ENCODE assay signal across 10 mouse cellular contexts in the genomic region with DNA sequence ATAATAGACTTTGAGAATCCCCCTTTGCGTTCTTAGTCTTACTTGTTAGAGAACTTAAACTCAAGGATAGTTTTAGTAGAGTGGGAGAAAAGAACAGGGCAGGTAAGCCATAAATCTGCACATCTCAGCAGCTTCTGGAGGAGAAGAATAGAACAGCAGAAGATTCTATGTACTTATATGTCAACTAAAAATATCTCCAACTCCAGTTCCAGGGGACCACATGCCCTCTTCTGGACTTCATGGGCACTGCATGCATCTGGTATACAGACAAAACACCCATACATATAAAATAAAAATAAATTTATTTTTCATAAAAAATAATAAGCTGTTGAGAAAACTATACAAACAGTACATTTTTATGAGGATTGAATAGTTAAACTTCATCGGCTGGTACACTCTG.
DNase-seq lines count a peak whose midpoint lies in the region; ATAC-seq and TF ChIP-seq lines count a peak whose summit lies in the region.
"Had no signal": no experiment of that assay in that cellular context is flagged by ENCODE, and none has a peak within 500 bp of the region (broad histone marks: within the 10 kb centered on the region; RNA-seq: fewer than 3 reads in every experiment).

No protein-coding gene starts in this region.

- ATAC-seq in forebrain, postnatal 0 days = no peak
- no peak for ATAC-seq in midbrain, embryonic 15.5 days (replicated peaks)
- ATAC-seq in limb, embryonic 14.5 days (ENCODE audit: low FRiP score, low read depth) = no peak
- ATAC-seq: CD4-positive, CD25-positive, alpha-beta regulatory T cell, adult 4 months had no signal

- no peak overlapping the region for H3K4me3 ChIP-seq in forebrain, postnatal 0 days (ENCODE audit: low read depth, low read length)
- H3K4me3 ChIP-seq in forebrain, embryonic 10.5 days = no peak overlapping the region
- H3K4me3 ChIP-seq in midbrain, embryonic 10.5 days = no peak overlapping the region
- no peak overlapping the region for H3K4me3 ChIP-seq in midbrain, embryonic 15.5 days
- H3K4me3 ChIP-seq in limb, embryonic 14.5 days (replicated peaks; ENCODE audit: low read length) = no peak overlapping the region
- no peak overlapping the region for H3K4me3 ChIP-seq in kidney, adult 2 months (ENCODE audit: insufficient read depth, low read depth, low read length)

- H3K27me3 ChIP-seq in forebrain, postnatal 0 days (ENCODE audit: insufficient read depth, low read length) = no peaks in the 10 kb centered on the region
- H3K27me3 ChIP-seq in forebrain, embryonic 10.5 days (ENCODE audit: poor library complexity, severe bottlenecking) = no peaks in the 10 kb centered on the region
- no peaks in the 10 kb centered on the region for H3K27me3 ChIP-seq in midbrain, embryonic 10.5 days (ENCODE audit: low read depth, poor library complexity, severe bottlenecking)
- H3K27me3 ChIP-seq in midbrain, embryonic 15.5 days (replicated peaks) = no peaks in the 10 kb centered on the region
- no peaks in the 10 kb centered on the region for H3K27me3 ChIP-seq in limb, embryonic 14.5 days (ENCODE audit: control insufficient read depth, insufficient read depth, low read length)
- H3K27me3 ChIP-seq in kidney, adult 2 months (replicated peaks; ENCODE audit: control insufficient read depth, insufficient read depth, low read length) = no peaks in the 10 kb centered on the region; the same call in 1 of the 2 replicates

- 91% methylated on average over 2 of the region's 2 CpGs for WGBS in forebrain, postnatal 0 days
- 93% methylated on average over 2 of the region's 2 CpGs for WGBS in forebrain, embryonic 10.5 days
- 82% methylated on average over 2 of the region's 2 CpGs for WGBS in midbrain, embryonic 10.5 days
- WGBS in midbrain, embryonic 15.5 days = 93% methylated on average over 2 of the region's 2 CpGs
- 79% methylated on average over 2 of the region's 2 CpGs for WGBS in limb, embryonic 14.5 days
- WGBS in kidney, adult 2 months = 79% methylated on average over 2 of the region's 2 CpGs

- H3K4me2 ChIP-seq in forebrain, postnatal 0 days (ENCODE audit: low read depth) = no peak overlapping the region
- no peak overlapping the region for H3K4me2 ChIP-seq in midbrain, embryonic 15.5 days
- H3K4me2 ChIP-seq in limb, embryonic 14.5 days (replicated peaks; ENCODE audit: low read depth, low read length, severe bottlenecking) = no peak overlapping the region

- TF ChIP-seq CTCF in forebrain, postnatal 0 days (IDR thresholded peaks at IDR 0.05; ENCODE audit: low read depth) = peak; percentile 58
- no peak for TF ChIP-seq CTCF in kidney, adult 2 months (conservative IDR thresholded peaks at IDR 0.05; ENCODE audit: insufficient read depth, insufficient read length, low read depth, low read length)

- no peaks in the 10 kb centered on the region for H3K36me3 ChIP-seq in forebrain, postnatal 0 days (ENCODE audit: insufficient read depth)
- no peaks in the 10 kb centered on the region for H3K36me3 ChIP-seq in forebrain, embryonic 10.5 days (replicated peaks)
- no peaks in the 10 kb centered on the region for H3K36me3 ChIP-seq in midbrain, embryonic 10.5 days
- H3K36me3 ChIP-seq in midbrain, embryonic 15.5 days (replicated peaks) = no peaks in the 10 kb centered on the region
- H3K36me3 ChIP-seq in limb, embryonic 14.5 days (ENCODE audit: control insufficient read depth, insufficient read depth, low read length) = no peaks in the 10 kb centered on the region
- H3K36me3 ChIP-seq in kidney, adult 2 months (ENCODE audit: control insufficient read depth, insufficient read depth, low read length) = no peaks in the 10 kb centered on the region

- no peaks in the 10 kb centered on the region for H3K4me1 ChIP-seq in forebrain, postnatal 0 days (ENCODE audit: insufficient read depth)
- no peaks in the 10 kb centered on the region for H3K4me1 ChIP-seq in forebrain, embryonic 10.5 days
- no peaks in the 10 kb centered on the region for H3K4me1 ChIP-seq in midbrain, embryonic 10.5 days
- no peaks in the 10 kb centered on the region for H3K4me1 ChIP-seq in midbrain, embryonic 15.5 days
- H3K4me1 ChIP-seq in limb, embryonic 14.5 days (ENCODE audit: control insufficient read depth, insufficient read depth, low read length) = no peaks in the 10 kb centered on the region
- H3K4me1 ChIP-seq in kidney, adult 2 months (ENCODE audit: control insufficient read depth, insufficient read depth, low read length) = no peaks in the 10 kb centered on the region

- peak; percentile 24 for DNase-seq in forebrain, postnatal 0 days
- DNase-seq in forebrain, embryonic 10.5 days (ENCODE audit: extremely low spot score, low spot score) = no peak
- peak; percentile 13 for DNase-seq in midbrain, embryonic 10.5 days (ENCODE audit: low spot score)
- DNase-seq in embryo, embryonic 11 days = peak; percentile 20
- DNase-seq in limb, embryonic 14.5 days (ENCODE audit: low spot score) = peak; percentile 10
- DNase-seq in urinary bladder, postnatal 36 days (ENCODE audit: low spot score in 2 of 2) = no peak
- DNase-seq in kidney, adult 2 months = no peak
- DNase-seq: thymus, postnatal 4 days had no signal

- no peaks in the 10 kb centered on the region for H3K9me3 ChIP-seq in forebrain, postnatal 0 days (ENCODE audit: low read length)
- H3K9me3 ChIP-seq in forebrain, embryonic 10.5 days = no peaks in the 10 kb centered on the region
- H3K9me3 ChIP-seq in midbrain, embryonic 10.5 days (replicated peaks) = no peaks in the 10 kb centered on the region
- no peaks in the 10 kb centered on the region for H3K9me3 ChIP-seq in midbrain, embryonic 15.5 days
- no peaks in the 10 kb centered on the region for H3K9me3 ChIP-seq in limb, embryonic 14.5 days (ENCODE audit: control insufficient read depth, low read length)

- H3K9ac ChIP-seq in forebrain, postnatal 0 days = no peak overlapping the region
- H3K9ac ChIP-seq in midbrain, embryonic 15.5 days = no peak overlapping the region
- H3K9ac ChIP-seq in limb, embryonic 14.5 days (ENCODE audit: low read depth, low read length, severe bottlenecking) = no peak overlapping the region

- no peak for TF ChIP-seq POLR2A in limb, embryonic 14.5 days (IDR thresholded peaks at IDR 0.05; ENCODE audit: borderline replicate concordance, extremely low read depth, insufficient read depth, insufficient read length)
- TF ChIP-seq POLR2A in kidney, adult 2 months (IDR thresholded peaks at IDR 0.05; ENCODE audit: low read depth, low read length) = no peak

- H3K27ac ChIP-seq in forebrain, postnatal 0 days (ENCODE audit: low read depth, low read length) = no peak overlapping the region
- H3K27ac ChIP-seq in forebrain, embryonic 10.5 days = no peak overlapping the region
- H3K27ac ChIP-seq in midbrain, embryonic 10.5 days (replicated peaks) = no peak overlapping the region
- H3K27ac ChIP-seq in midbrain, embryonic 15.5 days = no peak overlapping the region
- no peak overlapping the region for H3K27ac ChIP-seq in limb, embryonic 14.5 days (replicated peaks; ENCODE audit: low read depth, low read length)
- H3K27ac ChIP-seq in kidney, adult 2 months (ENCODE audit: insufficient read depth, low read depth, low read length) = no peak overlapping the region

Comparison
In these comparisons a context has a peak if more than half of its experiments do, and no peak if none do; other contexts are left out.
1. DNase-seq: peak in forebrain, postnatal 0 days (single experiment), midbrain, embryonic 10.5 days (single experiment), embryo, embryonic 11 days (single experiment) and limb, embryonic 14.5 days (single experiment); none in forebrain, embryonic 10.5 days (single experiment), urinary bladder, postnatal 36 days (0 of 2) and kidney, adult 2 months (single experiment).